Mouse (Mus musculus): ENCODE data around the gene Ap5b1. TPM values are rescaled to one million over a fixed set of nuclear protein-coding genes. Genes with fewer than 3 reads are reported as not detected.

Gene Ap5b1
- polyA plus RNA-seq, 1 experiment from 2014 or later, result 7.1 TPM

DNA sequence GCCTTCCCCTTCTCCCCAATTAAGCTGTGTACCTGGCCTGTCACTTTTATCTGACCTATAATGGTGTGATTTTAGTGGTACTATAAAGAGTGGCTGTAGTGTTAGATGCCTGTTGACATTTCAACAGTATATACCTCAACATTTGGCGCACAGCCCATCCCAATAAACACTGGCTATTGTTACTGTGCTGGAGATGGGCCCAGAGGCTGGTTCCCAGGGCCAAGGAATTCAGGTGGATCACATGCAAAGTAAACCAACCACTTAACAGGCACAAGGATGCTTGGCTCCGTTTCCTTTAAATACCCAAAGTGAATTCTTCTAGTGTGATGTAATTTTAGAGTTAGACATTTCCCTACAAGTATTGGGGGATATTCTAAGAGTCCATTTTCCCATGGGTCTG lies 47.1 kb downstream of the Ap5b1 start:
- no peaks in the 10 kb centered on the region for H3K36me3 ChIP-seq
- 48% methylated on average over 2 of the region's 2 CpGs for WGBS
- no peak overlapping the region for H3K4me3 ChIP-seq (replicated peaks)
- H3K9me3 ChIP-seq, result no peaks in the 10 kb centered on the region
- no peak for ATAC-seq (ENCODE audit: insufficient read depth, low FRiP score, low read depth)
- no peak overlapping the region for H3K4me2 ChIP-seq
- peaks cover 7% of the 10 kb centered on the region for H3K4me1 ChIP-seq
- no peaks in the 10 kb centered on the region for H3K27me3 ChIP-seq (replicated peaks)
- H3K9ac ChIP-seq, result no peak overlapping the region
- H3K27ac ChIP-seq, result no peak overlapping the region

DNA sequence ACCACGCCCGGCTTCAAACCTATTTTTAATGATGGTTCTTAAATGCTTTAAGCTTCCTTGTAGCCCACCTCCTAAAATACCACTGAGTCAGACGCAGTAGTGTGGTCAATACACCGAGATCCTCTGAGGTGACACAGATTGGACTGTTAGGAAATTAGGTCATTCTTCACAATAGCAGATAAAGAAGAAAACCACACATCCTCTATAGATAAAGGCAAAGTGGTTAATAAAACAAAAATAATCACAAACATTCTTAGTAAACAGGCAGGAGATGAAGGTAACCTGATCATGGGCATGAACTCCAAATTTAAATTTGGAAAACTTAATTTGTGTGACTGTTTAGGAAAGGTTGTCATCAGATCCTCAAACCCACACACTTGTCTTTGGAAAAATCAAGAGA lies 52.2 kb downstream of the Ap5b1 start:
- Histone ChIP-seq H3K9ac (no peak overlapping the region), H3K9me3 (no peaks in the 10 kb centered on the region), H3K4me2 (no peak overlapping the region), H3K27me3 (replicated peaks) (no peaks in the 10 kb centered on the region), H3K4me1 (no peaks in the 10 kb centered on the region), H3K27ac (no peak overlapping the region), H3K4me3 (replicated peaks) (no peak overlapping the region), H3K36me3 (no peaks in the 10 kb centered on the region)
- WGBS, result 79% methylated on average over 4 of the region's 4 CpGs
- no peak for ATAC-seq (ENCODE audit: insufficient read depth, low FRiP score, low read depth)

Other genes with a start within 250 kb of the Ap5b1 start
- not detected in 2 replicates for gene Catsper1, start 232.3 kb upstream of the Ap5b1 start, polyA plus RNA-seq (2015; fragmentation: Nextera tagmentation; extraction: Ambion mirVana)
- 7.9 and 13.9 TPM in 2 replicates for gene Cst6, start 218.5 kb upstream of the Ap5b1 start, polyA plus RNA-seq (2015; fragmentation: Nextera tagmentation; extraction: Ambion mirVana)
- 48.0 and 51.2 TPM in 2 replicates for gene Eif1ad, start 201.3 kb upstream of the Ap5b1 start, polyA plus RNA-seq (2015; fragmentation: Nextera tagmentation; extraction: Ambion mirVana)
- gene Banf1, start 200.9 kb upstream of the Ap5b1 start, polyA plus RNA-seq (2015; fragmentation: Nextera tagmentation; extraction: Ambion mirVana), result 433 and 441 TPM in 2 replicates
- gene Sart1, start 179.3 kb upstream of the Ap5b1 start, polyA plus RNA-seq (2015; fragmentation: Nextera tagmentation; extraction: Ambion mirVana), result 74.8 and 75.3 TPM in 2 replicates
- 8.3 and 12.9 TPM in 2 replicates for gene Tsga10ip, start 165.5 kb upstream of the Ap5b1 start, polyA plus RNA-seq (2015; fragmentation: Nextera tagmentation; extraction: Ambion mirVana)
- 210 and 222 TPM in 2 replicates for gene Drap1, start 143.0 kb upstream of the Ap5b1 start, polyA plus RNA-seq (2015; fragmentation: Nextera tagmentation; extraction: Ambion mirVana)
- gene AI837181, start 142.9 kb upstream of the Ap5b1 start, polyA plus RNA-seq (2015; fragmentation: Nextera tagmentation; extraction: Ambion mirVana), result 47.8 and 49.4 TPM in 2 replicates
- not detected in 2 replicates for gene Fosl1, start 120.5 kb upstream of the Ap5b1 start, polyA plus RNA-seq (2015; fragmentation: Nextera tagmentation; extraction: Ambion mirVana)
- 11.8 and 11.9 TPM in 2 replicates for gene Ccdc85b, start 110.1 kb upstream of the Ap5b1 start, polyA plus RNA-seq (2015; fragmentation: Nextera tagmentation; extraction: Ambion mirVana)
- 99.4 and 99.7 TPM in 2 replicates for gene Fibp, start 107.4 kb upstream of the Ap5b1 start, polyA plus RNA-seq (2015; fragmentation: Nextera tagmentation; extraction: Ambion mirVana)
- gene Ctsw, start 99.5 kb upstream of the Ap5b1 start, polyA plus RNA-seq (2015; fragmentation: Nextera tagmentation; extraction: Ambion mirVana), result 1.3 and 2.3 TPM in 2 replicates
- 145 and 152 TPM in 2 replicates for gene Efemp2, start 94.1 kb upstream of the Ap5b1 start, polyA plus RNA-seq (2015; fragmentation: Nextera tagmentation; extraction: Ambion mirVana)
- 35.6 and 36.3 TPM in 2 replicates for gene Mus81, start 79.6 kb upstream of the Ap5b1 start, polyA plus RNA-seq (2015; fragmentation: Nextera tagmentation; extraction: Ambion mirVana)
- gene Cfl1, start 77.6 kb upstream of the Ap5b1 start, polyA plus RNA-seq (2015; fragmentation: Nextera tagmentation; extraction: Ambion mirVana), result 2,358 and 2,394 TPM in 2 replicates
- not detected in 2 replicates for gene 1700020D05Rik, start 64.2 kb upstream of the Ap5b1 start, polyA plus RNA-seq (2015; fragmentation: Nextera tagmentation; extraction: Ambion mirVana)
- gene Snx32, start 57.5 kb upstream of the Ap5b1 start, polyA plus RNA-seq (2015; fragmentation: Nextera tagmentation; extraction: Ambion mirVana), result 8.8 and 11.1 TPM in 2 replicates
- gene Ovol1, start 7.4 kb upstream of the Ap5b1 start, polyA plus RNA-seq (2015; fragmentation: Nextera tagmentation; extraction: Ambion mirVana), result 14.6 and 17.8 TPM in 2 replicates
- 124 and 144 TPM in 2 replicates for gene Rnaseh2c, start 33.8 kb downstream of the Ap5b1 start, polyA plus RNA-seq (2015; fragmentation: Nextera tagmentation; extraction: Ambion mirVana)
- 42.2 and 49.1 TPM in 2 replicates for gene Kat5, start 42.2 kb downstream of the Ap5b1 start, polyA plus RNA-seq (2015; fragmentation: Nextera tagmentation; extraction: Ambion mirVana)
- 43.5 and 46.0 TPM in 2 replicates for gene Rela, start 69.5 kb downstream of the Ap5b1 start, polyA plus RNA-seq (2015; fragmentation: Nextera tagmentation; extraction: Ambion mirVana)
- 28.7 and 28.8 TPM in 2 replicates for gene Sipa1, start 95.7 kb downstream of the Ap5b1 start, polyA plus RNA-seq (2015; fragmentation: Nextera tagmentation; extraction: Ambion mirVana)
- 27.7 and 32.3 TPM in 2 replicates for gene Map3k11, start 120.7 kb downstream of the Ap5b1 start, polyA plus RNA-seq (2015; fragmentation: Nextera tagmentation; extraction: Ambion mirVana)
- gene Pcnx3, start 120.9 kb downstream of the Ap5b1 start, polyA plus RNA-seq (2015; fragmentation: Nextera tagmentation; extraction: Ambion mirVana), result 17.7 and 19.3 TPM in 2 replicates
- gene Kcnk7, start 136.3 kb downstream of the Ap5b1 start, polyA plus RNA-seq (2015; fragmentation: Nextera tagmentation; extraction: Ambion mirVana), result 0.52 and 1.3 TPM in 2 replicates
- gene Ehbp1l1, start 158.3 kb downstream of the Ap5b1 start, polyA plus RNA-seq (2015; fragmentation: Nextera tagmentation; extraction: Ambion mirVana), result 45.0 and 50.0 TPM in 2 replicates
- gene Fam89b, start 161.6 kb downstream of the Ap5b1 start, polyA plus RNA-seq (2015; fragmentation: Nextera tagmentation; extraction: Ambion mirVana), result 76.4 and 81.5 TPM in 2 replicates
- gene Ltbp3, start 172.9 kb downstream of the Ap5b1 start, polyA plus RNA-seq (2015; fragmentation: Nextera tagmentation; extraction: Ambion mirVana), result 27.1 and 30.6 TPM in 2 replicates
- gene Scyl1, start 203.4 kb downstream of the Ap5b1 start, polyA plus RNA-seq (2015; fragmentation: Nextera tagmentation; extraction: Ambion mirVana), result 63.6 and 68.9 TPM in 2 replicates